Mouse (Mus musculus) liver, postnatal 0 days (tissue): ENCODE data around the gene Clpp. TPM values are rescaled to one million over a fixed set of nuclear protein-coding genes. Genes with fewer than 3 reads are reported as not detected.

ENCODE experiments used
- ATAC-seq: fragments of 200-750 bp; cut with Nextera tagmentation; 2 replicates; pipeline ENCODE4 v1.8.0; 2017; ENCODE audit warnings: mild to moderate bottlenecking, moderate library complexity
- DNase-seq: peaks from one replicate; pipeline ENCODE4 v3.0.0-alpha.2; 2016
- H3K27ac ChIP-seq: fragments of 300-500 bp; sonication (generic); 2 replicates; pipeline ENCODE4 v1.5.1; 2014; ENCODE audit warnings: antibody characterized with exemption, moderate library complexity, mild to moderate bottlenecking, low read depth
- H3K27me3 ChIP-seq: fragments of 300-500 bp; sonication (generic); 2 replicates; pipeline ENCODE4 v1.6.1; 2014; ENCODE audit warnings: low read length, control low read depth, mixed read lengths; ENCODE audit not compliant: insufficient read depth
- H3K36me3 ChIP-seq: fragments of 300-500 bp; sonication (generic); replicated peaks from 2 replicates; pipeline ENCODE4 v1.6.1; 2014; ENCODE audit warnings: mild to moderate bottlenecking, control low read depth, low read length, moderate library complexity, mixed read lengths; ENCODE audit not compliant: insufficient read depth
- H3K4me1 ChIP-seq: fragments of 300-500 bp; sonication (generic); 2 replicates; pipeline ENCODE4 v1.6.1; 2014; ENCODE audit warnings: antibody characterized with exemption, mild to moderate bottlenecking, control low read depth; ENCODE audit not compliant: insufficient read depth
- H3K4me2 ChIP-seq: fragments of 300-500 bp; sonication (generic); 2 replicates; pipeline ENCODE4 v1.6.1; 2014; ENCODE audit warnings: low read depth, mild to moderate bottlenecking, low read length, moderate library complexity, mixed read lengths
- H3K4me3 ChIP-seq: fragments of 300-500 bp; sonication (generic); 2 replicates; pipeline ENCODE4 v1.5.1; 2014; ENCODE audit warnings: low read depth, low read length
- H3K9ac ChIP-seq: fragments of 300-500 bp; sonication (generic); replicated peaks from 2 replicates; pipeline ENCODE4 v1.6.1; 2014; ENCODE audit warnings: mild to moderate bottlenecking, moderate library complexity
- H3K9me3 ChIP-seq: fragments of 300-500 bp; sonication (generic); 2 replicates; pipeline ENCODE4 v1.6.1; 2016; ENCODE audit warnings: mild to moderate bottlenecking, control low read depth, low read length, mixed read lengths
- CTCF ChIP-seq: sonication (generic); IDR thresholded peaks from 2 replicates; pipeline ENCODE4 v1.5.1; 2016; ENCODE audit warnings: antibody characterized with exemption, low read depth
- EP300 ChIP-seq: IDR thresholded peaks from 2 replicates; pipeline ENCODE4 v1.6.1; 2016; ENCODE audit warnings: antibody characterized with exemption, low read depth, mild to moderate bottlenecking
- WGBS: fragments of 180-500 bp; shearing (Covaris S2); extraction: QIAGEN DNeasy Blood & Tissue Kit; methylation state at CpG from one replicate; pipeline ENCODE4 v1.1.7; 2014; ENCODE audit not compliant: insufficient replicate concordance; 5-methylcytosine and 5-hydroxymethylcytosine counted together
- polyA plus RNA-seq: library from polyadenylated mRNA; unstranded; fragments of >200 nt; fragmentation: Nextera tagmentation; extraction: Ambion mirVana; gene quantifications from 2 replicates; pipeline ENCODE4 v1.2.1, GENCODE M21; 2015

Gene Clpp
- polyA plus RNA-seq, 1 experiment from 2014 or later, result 68.2 TPM

GRCm38 (mm10) chr17:56984886-56985285, 5.2 kb upstream of the Clpp start:
- no peak overlapping the region for H3K4me2 ChIP-seq
- H3K36me3 ChIP-seq, result no peaks in the 10 kb centered on the region
- DNase-seq (no peak), ATAC-seq (no peak)
- no peak overlapping the region for H3K4me3 ChIP-seq
- H3K9me3 ChIP-seq, result no peaks in the 10 kb centered on the region
- TF ChIP-seq EP300 (no peak), CTCF (no peak)
- H3K27ac ChIP-seq, result no peak overlapping the region
- no peaks in the 10 kb centered on the region for H3K27me3 ChIP-seq
- 65% methylated on average over 9 of the region's 9 CpGs for WGBS
- no peak overlapping the region for H3K9ac ChIP-seq
- H3K4me1 ChIP-seq, result 0 out of 2 replicates have a peak, but pooled peaks cover 4% of the 10 kb centered on the region

DNA sequence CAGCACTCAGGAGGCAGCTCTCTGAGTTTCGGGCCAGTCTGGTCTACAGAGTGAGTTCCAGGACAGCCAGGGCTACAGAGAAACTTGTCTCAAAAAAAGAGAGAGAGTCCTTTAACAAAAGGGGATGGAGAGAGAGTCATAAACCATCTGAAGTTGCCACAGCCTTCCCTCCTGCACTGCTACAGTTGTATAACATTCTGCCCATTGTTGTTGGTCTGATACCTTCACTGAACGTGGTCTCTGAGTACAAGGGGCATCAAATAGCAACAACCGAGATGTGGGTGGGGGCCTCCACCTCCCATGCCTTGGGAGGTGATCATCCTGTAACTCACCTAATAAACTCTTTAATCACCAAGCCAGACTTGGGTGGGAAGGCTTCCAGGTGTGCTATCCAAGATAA, 4.4 kb upstream of the Clpp start:
- Histone ChIP-seq H3K27ac (no peak overlapping the region), H3K9me3 (no peaks in the 10 kb centered on the region), H3K4me1 (peaks cover 5% of the 10 kb centered on the region; the same call in 1 of the 2 replicates), H3K9ac (no peak overlapping the region), H3K4me3 (no peak overlapping the region), H3K27me3 (no peaks in the 10 kb centered on the region), H3K36me3 (no peaks in the 10 kb centered on the region), H3K4me2 (no peak overlapping the region)
- WGBS, result 73% methylated on average over 3 of the region's 3 CpGs
- ATAC-seq (no peak), DNase-seq (no peak)
- TF ChIP-seq EP300 (no peak), CTCF (no peak)

DNA sequence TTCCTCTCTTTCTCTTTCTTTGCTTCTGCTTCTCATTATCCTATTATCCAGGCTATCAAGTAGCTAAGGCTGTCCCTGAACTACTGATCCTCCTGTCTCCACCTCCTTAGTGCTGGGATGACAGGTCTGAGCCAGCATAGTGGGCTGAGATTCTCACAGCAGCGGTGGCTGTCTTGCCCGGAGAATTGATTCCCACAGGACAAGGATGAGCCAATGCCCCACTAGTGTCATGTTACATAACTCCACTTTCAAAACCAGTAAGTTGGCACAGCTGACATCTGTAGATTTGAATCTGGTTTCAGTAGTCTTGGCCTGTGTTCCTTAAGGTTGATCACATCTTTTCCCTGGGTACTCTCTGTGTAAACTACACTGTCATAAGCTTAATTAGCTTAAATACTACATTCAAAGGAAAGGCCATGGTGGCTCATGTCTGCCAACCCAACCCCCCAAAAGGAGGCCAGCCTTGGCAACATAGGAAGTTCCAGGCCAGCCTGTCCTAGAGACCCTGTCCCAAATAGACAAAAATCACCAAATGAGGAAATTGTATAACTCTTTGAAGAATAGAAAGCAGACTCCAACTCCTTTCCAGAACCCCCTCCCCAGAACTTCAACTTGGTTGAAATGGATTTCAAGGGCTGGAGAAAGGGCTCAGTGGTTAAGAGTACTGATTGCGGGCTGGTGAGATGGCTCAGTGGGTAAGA, 3.9 kb upstream of the Clpp start:
- H3K4me1 ChIP-seq, result peaks cover 11% of the 10 kb centered on the region; the same call in 1 of the 2 replicates
- no peaks in the 10 kb centered on the region for H3K36me3 ChIP-seq
- WGBS, result 82% methylated on average over 3 of the region's 3 CpGs
- H3K9me3 ChIP-seq, result no peaks in the 10 kb centered on the region
- TF ChIP-seq CTCF (no peak), EP300 (no peak)
- DNase-seq (no peak), ATAC-seq (no peak)
- H3K27me3 ChIP-seq, result no peaks in the 10 kb centered on the region
- H3K4me3 ChIP-seq, result no peak overlapping the region
- H3K27ac ChIP-seq, result no peak overlapping the region
- H3K9ac ChIP-seq, result no peak overlapping the region
- H3K4me2 ChIP-seq, result no peak overlapping the region

- no peaks in the 10 kb centered on the region for H3K27me3 ChIP-seq
Measured at GRCm38 (mm10) chr17:56988441-56988840, 1.7 kb upstream of the Clpp start.

DNA sequence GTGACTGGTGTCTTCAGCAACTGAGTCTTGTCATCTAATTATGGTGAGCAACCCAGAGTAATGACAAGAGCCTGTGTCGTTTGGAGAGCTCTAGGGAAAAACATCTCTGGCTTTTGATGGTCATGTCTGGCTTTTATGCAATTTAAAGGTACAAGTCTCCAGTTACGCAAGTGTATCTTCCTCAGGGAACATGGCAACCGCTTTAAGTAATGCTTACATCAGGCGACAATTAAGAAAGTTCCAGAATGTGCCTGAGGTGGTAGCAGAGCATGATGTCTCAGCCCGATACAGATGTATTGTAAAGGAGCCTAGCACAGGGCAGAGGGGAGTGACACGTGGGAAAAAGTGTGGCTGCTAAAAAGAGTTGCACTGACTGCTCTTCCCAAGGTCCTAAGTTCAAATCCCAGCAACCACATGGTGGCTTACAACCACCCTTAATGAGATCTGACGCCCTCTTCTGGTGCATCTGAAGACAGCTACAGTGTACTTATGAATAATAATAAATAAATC, 1.1 kb upstream of the Clpp start:
- Histone ChIP-seq H3K4me3 (peak overlapping the region; percentile 71; the same call in 1 of the 2 replicates), H3K4me2 (peak overlapping the region; percentile 78), H3K27me3 (no peaks in the 10 kb centered on the region), H3K27ac (peak overlapping the region; percentile 69; the same call in 1 of the 2 replicates), H3K9ac (peak overlapping the region; percentile 64; the same call in 1 of the 2 replicates), H3K4me1 (peaks cover 11% of the 10 kb centered on the region; the same call in 1 of the 2 replicates), H3K36me3 (peaks cover 18% of the 10 kb centered on the region), H3K9me3 (no peaks in the 10 kb centered on the region)
- WGBS, result 64% methylated on average over 7 of the region's 7 CpGs
- TF ChIP-seq CTCF, result peak; percentile 27; the same call in 1 of the 2 replicates
- TF ChIP-seq EP300, result no peak
- no peak for ATAC-seq
- DNase-seq, result no peak

More at GRCm38 (mm10) chr17:56988441-56988840, 1.7 kb upstream of the Clpp start:
- ATAC-seq, result no peak
- no peak overlapping the region for H3K27ac ChIP-seq
- TF ChIP-seq EP300 (no peak), CTCF (no peak)
- H3K9me3 ChIP-seq, result no peaks in the 10 kb centered on the region
- no peak overlapping the region for H3K9ac ChIP-seq
- WGBS, result 73% methylated on average over 7 of the region's 7 CpGs
- H3K36me3 ChIP-seq, result peaks cover 14% of the 10 kb centered on the region
- no peak overlapping the region for H3K4me2 ChIP-seq
- no peak overlapping the region for H3K4me3 ChIP-seq
- H3K4me1 ChIP-seq, result peaks cover 11% of the 10 kb centered on the region; the same call in 1 of the 2 replicates
- no peak for DNase-seq

- TF ChIP-seq CTCF (no peak), EP300 (no peak)
- Histone ChIP-seq H3K9ac (peak overlapping the region; percentile 64), H3K4me1 (peaks cover 11% of the 10 kb centered on the region; the same call in 1 of the 2 replicates), H3K4me3 (peak overlapping the region; percentile 71), H3K36me3 (peaks cover 22% of the 10 kb centered on the region), H3K4me2 (peak overlapping the region; percentile 78), H3K27ac (peak overlapping the region; percentile 69), H3K27me3 (no peaks in the 10 kb centered on the region), H3K9me3 (no peaks in the 10 kb centered on the region)
- peak; percentile 91 for ATAC-seq
- WGBS, result 2% methylated on average over 25 of the region's 25 CpGs
- DNase-seq, result no peak
Measured at GRCm38 (mm10) chr17:56989467-56990114, 514 bp upstream of the Clpp start.
